Mouse (Mus musculus) CH12.LX (cell line): Measurements from ENCODE around the gene Tnpo2. TPM values are rescaled to one million over a fixed set of nuclear protein-coding genes. Genes with fewer than 3 reads are reported as not detected.

Experiments
- DNase-seq: peaks from one replicate; pipeline ENCODE4 v3.0.0-alpha.2; 2013; ENCODE audit errors: extremely low read depth
- H3K27ac ChIP-seq: 2 replicates; pipeline ENCODE4 v1.5.1; 2012; ENCODE audit warnings: low read depth, mild to moderate bottlenecking, control low read depth, moderate library complexity; ENCODE audit not compliant: insufficient read depth
- H3K27me3 ChIP-seq: replicated peaks from 2 replicates; pipeline ENCODE3; 2012; ENCODE audit warnings: inconsistent platforms
- H3K36me3 ChIP-seq, 2 experiments: replicated peaks in 1 of 2; 2 replicates each; pipeline versions ENCODE3 to v1.6.1; 2012; ENCODE audit warnings: inconsistent platforms in 1 of 2, low read length in 1 of 2, mild to moderate bottlenecking in 1 of 2, mixed read lengths in 1 of 2, moderate library complexity in 1 of 2; ENCODE audit not compliant: control insufficient read depth in 1 of 2, insufficient read depth in 1 of 2
- H3K4me1 ChIP-seq, 2 experiments: 2 replicates each; pipeline ENCODE4 v1.6.1; 2012; ENCODE audit warnings: inconsistent platforms in 1 of 2, moderate library complexity in 1 of 2; ENCODE audit not compliant: insufficient read depth in 2 of 2, control insufficient read depth in 1 of 2
- H3K4me2 ChIP-seq: 2 replicates; pipeline ENCODE4 v1.6.1; 2012; ENCODE audit warnings: low read depth, mild to moderate bottlenecking, control low read depth; ENCODE audit not compliant: poor library complexity, insufficient read depth, severe bottlenecking
- H3K4me3 ChIP-seq, 3 experiments: fragments of 150-350 bp in 1 of 3; sonication (generic) in 1 of 3; replicated peaks in 1 of 3; 2 replicates each; pipeline versions ENCODE3 to v1.5.1; 2011 to 2012; ENCODE audit warnings: low read depth in 2 of 3, low read length in 2 of 3, mild to moderate bottlenecking in 2 of 3, moderate library complexity in 2 of 3, control low read depth in 1 of 3, improper control_type of control experiment in 1 of 3, inconsistent platforms in 1 of 3, mixed read lengths in 1 of 3; ENCODE audit not compliant: poor library complexity in 1 of 3
- H3K79me2 ChIP-seq: replicated peaks from 2 replicates; pipeline ENCODE4 v1.6.1; 2012; ENCODE audit warnings: mild to moderate bottlenecking, moderate library complexity; ENCODE audit not compliant: control insufficient read depth, poor library complexity, insufficient read depth, severe bottlenecking; ENCODE audit errors: extremely low read depth
- H3K9ac ChIP-seq: 2 replicates; pipeline ENCODE4 v1.6.1; 2012; ENCODE audit warnings: low read depth, mild to moderate bottlenecking, control low read depth, moderate library complexity; ENCODE audit not compliant: insufficient read depth
- H3K9me3 ChIP-seq: replicated peaks from 2 replicates; pipeline ENCODE3; 2012; ENCODE audit warnings: low read length, inconsistent platforms, mixed read lengths
- BHLHE40 ChIP-seq: IDR thresholded peaks from 2 replicates; pipeline ENCODE4 v1.6.1; 2011; ENCODE audit warnings: mild to moderate bottlenecking, low read depth, low read length, improper control_type of control experiment
- CHD1 ChIP-seq: IDR thresholded peaks from 2 replicates; pipeline ENCODE4 v1.6.1; 2012; ENCODE audit warnings: low read depth, low read length, improper control_type of control experiment, inconsistent platforms
- CTCF ChIP-seq, 2 experiments: IDR thresholded peaks in 1 of 2; conservative IDR thresholded peaks in 1 of 2; 2 replicates each; pipeline ENCODE4 v1.5.1; 2011 to 2012; ENCODE audit warnings: low read depth in 2 of 2, low read length in 2 of 2, improper control_type of control experiment in 1 of 2, inconsistent platforms in 1 of 2, mild to moderate bottlenecking in 1 of 2, moderate library complexity in 1 of 2
- ETS1 ChIP-seq: conservative IDR thresholded peaks from 2 replicates; pipeline ENCODE4 v1.6.1; 2012; ENCODE audit warnings: low read depth, mild to moderate bottlenecking, inconsistent platforms, low read length, improper control_type of control experiment, moderate library complexity
- GABPA ChIP-seq: IDR thresholded peaks from 2 replicates; pipeline ENCODE4 v1.6.1; 2012; ENCODE audit warnings: low read depth, low read length, improper control_type of control experiment, inconsistent platforms; ENCODE audit not compliant: insufficient replicate concordance
- IRF4 ChIP-seq: IDR thresholded peaks from 2 replicates; pipeline ENCODE4 v1.6.1; 2014; ENCODE audit warnings: low read depth, mild to moderate bottlenecking, inconsistent platforms, low read length, improper control_type of control experiment
- JUN ChIP-seq: IDR thresholded peaks from 2 replicates; pipeline ENCODE4 v1.6.1; 2011; ENCODE audit warnings: low read depth, mild to moderate bottlenecking, low read length, improper control_type of control experiment, moderate library complexity; ENCODE audit not compliant: insufficient read depth
- KAT2A ChIP-seq: IDR thresholded peaks from 2 replicates; pipeline ENCODE4 v1.6.1; 2012; ENCODE audit warnings: low read length, improper control_type of control experiment, inconsistent platforms; ENCODE audit not compliant: insufficient replicate concordance
- MAFK ChIP-seq: IDR thresholded peaks from 2 replicates; pipeline ENCODE4 v1.6.1; 2011; ENCODE audit warnings: low read length, improper control_type of control experiment; ENCODE audit not compliant: insufficient replicate concordance
- MYC ChIP-seq: IDR thresholded peaks from 2 replicates; pipeline ENCODE4 v1.6.1; 2011; ENCODE audit warnings: low read depth, mild to moderate bottlenecking, improper control_type of control experiment, low read length
- NELFE ChIP-seq: IDR thresholded peaks from 2 replicates; pipeline ENCODE4 v1.6.1; 2011; ENCODE audit warnings: low read depth, low read length, improper control_type of control experiment
- POLR2A ChIP-seq: IDR thresholded peaks from 2 replicates; pipeline ENCODE4 v1.6.1; 2011; ENCODE audit warnings: low read depth, mild to moderate bottlenecking, improper control_type of control experiment, low read length
- POLR2AphosphoS2 ChIP-seq: IDR thresholded peaks from 2 replicates; pipeline ENCODE4 v1.6.1; 2011; ENCODE audit warnings: low read depth, low read length, improper control_type of control experiment
- RAD21 ChIP-seq: IDR thresholded peaks from 2 replicates; pipeline ENCODE4 v1.6.1; 2011; ENCODE audit warnings: low read depth, mild to moderate bottlenecking, low read length, improper control_type of control experiment, moderate library complexity
- RCOR1 ChIP-seq: conservative IDR thresholded peaks from 2 replicates; pipeline ENCODE4 v1.6.1; 2012; ENCODE audit warnings: low read depth, mild to moderate bottlenecking, inconsistent platforms, low read length, improper control_type of control experiment
- SIN3A ChIP-seq: IDR thresholded peaks from 2 replicates; pipeline ENCODE4 v1.6.1; 2012; ENCODE audit warnings: low read length, improper control_type of control experiment, inconsistent platforms
- TBP ChIP-seq: conservative IDR thresholded peaks from 2 replicates; pipeline ENCODE4 v1.6.1; 2011; ENCODE audit warnings: low read depth, low read length, improper control_type of control experiment
- TCF12 ChIP-seq: IDR thresholded peaks from 2 replicates; pipeline ENCODE4 v1.6.1; 2014; ENCODE audit warnings: low read depth, mild to moderate bottlenecking, inconsistent platforms, low read length, improper control_type of control experiment
- UBTF ChIP-seq: IDR thresholded peaks from 2 replicates; pipeline ENCODE4 v1.6.1; 2012; ENCODE audit warnings: low read depth, mild to moderate bottlenecking, inconsistent platforms, low read length, improper control_type of control experiment, moderate library complexity
- USF2 ChIP-seq: conservative IDR thresholded peaks from 2 replicates; pipeline ENCODE4 v1.6.1; 2011; ENCODE audit warnings: low read depth, low read length, improper control_type of control experiment
- dilution Hi-C: fragments of 300-500 bp; cut with MboI; formaldehyde crosslinking; loops from 2 replicates; pipeline ENCODE4 v1.14.3; 2020; ENCODE audit warnings: low sequenced_read_pairs; ENCODE audit not compliant: extremely low pct_unique_long_range_greater_than_20kb, extremely low pct_ligation_motif_present
- in situ Hi-C: fragments of 300-500 bp; cut with MboI; formaldehyde crosslinking; loops from 3 replicates; pipeline ENCODE4 v1.14.3; 2019; ENCODE audit warnings: low sequenced_read_pairs, low pct_ligation_motif_present, low pct_unique_long_range_greater_than_20kb, mixed read lengths
- polyA plus RNA-seq: library from polyadenylated mRNA; unstranded; fragments of >175 nt; gene quantifications from 2 replicates; pipeline ENCODE4 v1.2.1, GENCODE M21; 2012; ENCODE audit warnings: low read depth; ENCODE audit not compliant: insufficient read length
- total RNA-seq, 2 experiments: library from RNA; depleted of rRNA; stranded (reverse); fragments of 300-350 nt in 1 of 2; fragments of >200 nt in 1 of 2; gene quantifications; 2 replicates each; pipeline ENCODE4 v1.2.3; 2012 to 2014

Gene Tnpo2
- total and polyA plus RNA-seq, 3 experiments = 36.3 to 57.0 (median 48.0) TPM

DNA sequence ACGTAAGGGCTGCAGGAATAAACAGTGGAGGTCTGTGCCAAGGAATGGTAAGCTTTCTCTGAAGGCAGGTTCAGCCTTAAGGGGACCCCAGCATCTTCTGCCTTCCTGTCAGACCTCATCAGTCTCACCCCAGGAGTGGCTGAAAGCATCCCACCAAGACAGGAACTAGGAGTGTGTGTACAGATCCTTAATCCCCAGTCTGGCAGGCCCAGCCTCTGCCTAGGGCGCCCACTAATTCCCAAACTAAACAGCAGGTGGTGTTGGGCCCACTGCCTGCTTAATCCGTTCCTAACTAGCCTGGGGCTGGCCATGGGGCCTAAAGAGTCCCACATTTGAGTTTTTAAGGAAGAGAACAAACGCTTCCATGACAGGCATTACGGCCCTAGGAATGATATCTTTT, 19.5 kb upstream of the Tnpo2 start:
- in situ Hi-C loops (no loop called here), dilution Hi-C loops (no loop called here)
- no peak for TF ChIP-seq KAT2A
- no peak for TF ChIP-seq POLR2AphosphoS2
- TF ChIP-seq NELFE = no peak
- TF ChIP-seq TBP = no peak
- TF ChIP-seq SIN3A = no peak
- TF ChIP-seq UBTF = no peak
- no peak for TF ChIP-seq ETS1
- TF ChIP-seq CHD1 = no peak
- no peak for TF ChIP-seq POLR2A
- TF ChIP-seq GABPA = no peak
- TF ChIP-seq IRF4 = no peak
- DNase-seq = no peak
- no peak overlapping the region for H3K27ac ChIP-seq
- H3K27me3 ChIP-seq = no peaks in the 10 kb centered on the region
- no peaks in the 10 kb centered on the region for H3K9me3 ChIP-seq
- H3K4me3 ChIP-seq = no peak overlapping the region
- H3K36me3 ChIP-seq = peaks cover 46 to 59% of the 10 kb centered on the region in 2 experiments
- H3K9ac ChIP-seq = no peak overlapping the region
- H3K4me1 ChIP-seq = peaks cover 0 to 8% of the 10 kb centered on the region in 2 experiments; a peak in 2 of 4 replicates
- H3K4me2 ChIP-seq = no peak overlapping the region
- peaks cover under 1% of the 10 kb centered on the region for H3K79me2 ChIP-seq

DNA sequence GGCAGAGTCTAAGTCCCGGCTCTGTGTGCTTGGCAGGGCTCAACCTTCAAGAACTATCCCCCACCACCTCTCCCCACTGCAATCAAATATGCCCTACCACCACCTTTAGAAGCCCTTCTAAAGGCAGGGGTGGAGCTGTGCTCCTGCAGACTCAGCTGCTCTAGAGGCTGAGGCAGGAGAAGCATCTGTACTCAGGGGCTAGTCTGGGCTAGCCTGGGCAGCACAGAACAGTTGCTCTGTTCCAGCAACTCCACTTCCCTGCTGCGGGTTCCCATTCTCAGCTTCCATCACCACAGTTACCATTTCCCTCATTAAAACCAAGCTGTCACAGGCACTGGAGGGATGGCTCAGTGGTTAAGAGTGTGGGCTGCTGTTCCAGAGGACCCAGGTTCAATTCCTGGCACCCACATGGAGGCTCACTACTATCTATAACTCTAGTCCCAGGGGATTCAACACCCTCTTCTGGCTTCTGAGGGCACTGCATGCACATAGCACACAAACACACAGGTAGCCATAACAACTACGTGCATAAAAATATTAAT, 15.1 kb upstream of the Tnpo2 start:
- dilution Hi-C loops = no loop called here
- peak; percentile 48 for DNase-seq

More for the DNA sequence above, 15.1 kb upstream of the Tnpo2 start:
- Histone ChIP-seq H3K27me3 (no peaks in the 10 kb centered on the region), H3K27ac (no peak overlapping the region), H3K36me3 (peaks cover 60 to 75% of the 10 kb centered on the region in 2 experiments), H3K4me3 (no peak overlapping the region), H3K9me3 (no peaks in the 10 kb centered on the region), H3K4me1 (peaks cover 4 to 34% of the 10 kb centered on the region in 2 experiments), H3K9ac (no peak overlapping the region), H3K79me2 (peaks cover 14% of the 10 kb centered on the region), H3K4me2 (no peak overlapping the region)
- TF ChIP-seq POLR2AphosphoS2 = no peak
- TF ChIP-seq MYC = no peak
- TF ChIP-seq JUN = no peak
- TF ChIP-seq BHLHE40 = no peak
- peak in 1 of 2 experiments; percentile 46; a peak in 2 of 4 replicates for TF ChIP-seq CTCF (conservative IDR thresholded peaks at IDR 0.05 in 1 of 2, IDR thresholded peaks at IDR 0.05 in 1 of 2; ENCODE audit: low read depth in 2 of 2, low read length in 2 of 2)
- TF ChIP-seq RCOR1 = no peak
- no peak for TF ChIP-seq RAD21
- TF ChIP-seq MAFK = no peak
- 0 out of 2 replicates have a peak, but pooled peaks have one; percentile 27 for TF ChIP-seq KAT2A
- TF ChIP-seq TCF12 = no peak
- TF ChIP-seq USF2 = no peak
- in situ Hi-C loops = no loop called here
